Mouse (Mus musculus) urinary bladder, postnatal 14 days (tissue): Measurements from ENCODE around the gene Map3k11.
A peak's percentile ranks its signal among the peaks of the same experiment; 100 is the strongest.

ENCODE experiments used
- DNase-seq: peaks from one replicate; pipeline ENCODE4 v3.0.0; 2021; ENCODE audit warnings: low spot score

Gene Map3k11

GRCm38 (mm10) chr19:5688200-5689087 is at the start of gene Map3k11, which contains the start of gene Pcnx3:
TSS of gene Map3k11 (plus strand) at chr19:5688742.
TSS of gene Pcnx3 (minus strand) at chr19:5688908.
- peak; percentile 98 for DNase-seq

DNA sequence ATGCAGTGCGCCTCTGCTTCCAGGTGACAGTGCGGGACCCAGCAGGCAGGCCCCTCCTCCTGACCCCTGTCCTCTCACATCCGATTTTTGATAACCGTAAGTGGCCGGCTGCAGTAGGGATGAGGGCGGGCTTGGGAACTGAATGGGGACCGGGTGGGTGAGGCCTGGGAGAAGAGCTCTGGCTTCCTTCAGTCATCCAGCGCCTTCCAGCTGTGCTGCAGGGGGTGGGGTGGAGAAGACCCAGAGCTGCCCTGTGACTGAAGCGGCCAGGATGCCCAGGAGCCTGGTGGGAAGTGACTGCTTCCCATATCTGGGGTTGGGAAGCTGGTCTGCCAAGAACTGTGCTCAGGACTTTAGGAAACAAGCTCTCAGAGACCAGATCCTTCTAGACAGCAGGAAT is 48.2 kb upstream of the Map3k11 start:
- no peak for DNase-seq

GRCm38 (mm10) chr19:5641021-5641420 is 47.5 kb upstream of the Map3k11 start:
- DNase-seq, result no peak

- no peak for DNase-seq
Observed at GRCm38 (mm10) chr19:5641641-5642040, 46.9 kb upstream of the Map3k11 start.

DNA sequence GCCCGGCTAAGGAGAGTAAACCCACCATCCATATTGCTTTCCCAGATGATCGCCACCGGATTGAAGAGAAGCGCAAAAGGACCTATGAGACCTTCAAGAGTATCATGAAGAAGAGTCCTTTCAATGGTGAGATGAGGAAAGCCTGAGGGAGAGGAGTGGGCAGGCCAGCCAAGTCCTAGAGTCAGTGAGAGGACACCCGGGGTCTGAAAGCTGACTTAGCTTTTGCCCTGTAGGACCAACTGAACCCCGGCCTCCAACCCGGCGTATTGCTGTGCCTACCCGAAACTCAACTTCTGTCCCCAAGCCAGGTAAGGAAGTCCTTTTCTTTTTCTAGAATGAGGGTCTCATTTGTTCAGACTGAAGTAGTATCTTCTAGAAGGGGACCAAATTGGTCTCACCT is 43.3 kb upstream of the Map3k11 start:
- DNase-seq, result no peak

DNA sequence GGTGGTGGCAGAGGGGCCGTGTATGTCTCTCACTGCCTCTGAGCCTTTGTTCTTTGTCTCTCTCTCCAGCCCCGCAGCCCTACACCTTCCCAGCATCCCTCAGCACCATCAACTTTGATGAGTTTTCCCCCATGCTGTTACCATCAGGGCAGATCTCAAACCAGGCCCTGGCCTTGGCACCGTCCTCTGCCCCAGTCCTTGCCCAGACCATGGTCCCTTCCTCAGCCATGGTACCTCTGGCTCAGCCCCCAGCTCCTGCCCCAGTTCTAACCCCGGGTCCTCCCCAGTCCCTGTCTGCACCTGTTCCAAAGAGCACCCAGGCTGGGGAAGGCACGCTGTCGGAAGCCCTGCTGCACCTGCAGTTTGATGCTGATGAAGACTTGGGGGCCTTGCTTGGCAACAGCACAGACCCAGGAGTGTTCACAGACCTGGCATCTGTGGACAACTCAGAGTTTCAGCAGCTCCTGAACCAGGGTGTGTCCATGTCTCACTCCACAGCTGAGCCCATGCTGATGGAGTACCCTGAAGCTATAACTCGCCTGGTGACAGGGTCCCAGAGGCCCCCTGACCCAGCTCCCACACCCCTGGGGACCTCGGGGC is 41.7 kb upstream of the Map3k11 start:
- DNase-seq, result no peak

- no peak for DNase-seq
Observed at GRCm38 (mm10) chr19:5647791-5648190, 40.8 kb upstream of the Map3k11 start.

DNA sequence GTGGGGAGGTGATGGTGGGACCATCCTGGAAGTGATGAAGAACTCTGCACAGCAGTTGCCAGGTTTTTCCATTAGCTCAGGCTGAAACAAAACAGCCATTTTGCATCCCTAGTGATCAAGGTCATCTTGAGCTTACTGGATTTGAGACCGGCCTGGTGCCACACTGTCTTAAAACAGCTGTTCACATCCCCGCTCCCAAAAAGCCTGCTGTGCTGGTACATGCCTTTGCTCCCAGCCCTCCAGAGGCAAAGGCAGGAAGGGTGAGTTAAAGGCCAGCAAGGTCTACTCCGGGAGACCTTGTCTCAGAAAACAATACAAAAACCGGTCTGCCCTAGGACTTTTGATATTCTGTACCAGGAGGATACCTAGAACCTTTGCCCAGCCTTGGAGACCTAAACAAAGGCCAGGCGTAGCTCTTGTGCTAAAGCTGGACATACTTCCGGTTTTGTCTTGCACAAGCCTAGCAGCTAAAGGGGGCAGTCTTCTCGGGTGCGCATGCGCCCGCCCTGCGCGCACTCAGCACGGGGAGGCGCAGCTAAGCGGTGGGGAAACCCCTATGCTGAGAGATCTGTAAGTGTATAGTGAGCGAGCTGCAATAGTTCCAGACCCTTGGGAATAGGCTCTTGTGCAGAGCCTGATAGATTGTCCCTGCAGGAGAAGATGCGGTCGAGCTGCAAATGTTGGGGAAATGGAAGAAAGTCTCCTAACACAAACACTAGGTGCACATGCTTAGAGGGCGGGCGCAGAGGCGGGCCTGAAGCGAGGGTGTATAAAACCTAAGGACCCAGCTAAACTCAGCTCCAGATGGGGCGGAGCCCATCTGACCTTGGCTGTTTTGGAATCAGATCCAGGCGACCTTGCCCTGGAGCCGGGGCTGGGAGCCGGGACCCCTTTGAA is 39.9 kb upstream of the Map3k11 start:
- DNase-seq, result peak; percentile 78

GRCm38 (mm10) chr19:5649298-5649741 is 39.2 kb upstream of the Map3k11 start:
- DNase-seq, result no peak

- no peak for DNase-seq
Observed at GRCm38 (mm10) chr19:5651502-5652274, 36.9 kb upstream of the Map3k11 start.

DNA sequence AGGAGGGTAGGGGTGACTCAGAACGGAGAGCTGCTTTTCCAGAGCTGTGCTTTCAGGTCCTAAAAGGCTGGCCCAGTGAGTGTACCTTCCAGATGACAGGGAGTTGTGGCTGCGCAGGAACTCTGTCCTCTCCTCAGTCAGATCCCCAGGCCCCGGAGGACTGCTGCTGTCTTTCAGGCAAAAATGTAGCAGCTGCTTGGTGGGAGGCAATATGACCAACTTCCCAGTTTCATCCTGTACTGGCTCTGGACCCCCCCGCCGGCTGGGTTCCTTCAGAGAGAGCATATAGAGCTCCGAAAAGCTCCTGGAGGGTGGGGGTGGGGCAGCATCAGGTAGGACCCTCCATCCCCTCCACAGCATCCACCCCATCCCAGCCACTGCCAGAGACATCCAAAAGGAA is 36.0 kb upstream of the Map3k11 start:
- DNase-seq, result no peak

- DNase-seq, result no peak
Observed at GRCm38 (mm10) chr19:5653969-5654719, 34.4 kb upstream of the Map3k11 start.

- no peak for DNase-seq
Observed at GRCm38 (mm10) chr19:5654720-5655298, 33.7 kb upstream of the Map3k11 start.

- DNase-seq, result no peak
Observed at GRCm38 (mm10) chr19:5660942-5661751, 27.4 kb upstream of the Map3k11 start.

GRCm38 (mm10) chr19:5662310-5662709 is 26.2 kb upstream of the Map3k11 start:
- no peak for DNase-seq

GRCm38 (mm10) chr19:5662981-5663913 is 25.3 kb upstream of the Map3k11 start, which contains the start of gene Sipa1:
TSS of gene Sipa1 (minus strand) at chr19:5663707.
- peak; percentile 94 for DNase-seq

DNA sequence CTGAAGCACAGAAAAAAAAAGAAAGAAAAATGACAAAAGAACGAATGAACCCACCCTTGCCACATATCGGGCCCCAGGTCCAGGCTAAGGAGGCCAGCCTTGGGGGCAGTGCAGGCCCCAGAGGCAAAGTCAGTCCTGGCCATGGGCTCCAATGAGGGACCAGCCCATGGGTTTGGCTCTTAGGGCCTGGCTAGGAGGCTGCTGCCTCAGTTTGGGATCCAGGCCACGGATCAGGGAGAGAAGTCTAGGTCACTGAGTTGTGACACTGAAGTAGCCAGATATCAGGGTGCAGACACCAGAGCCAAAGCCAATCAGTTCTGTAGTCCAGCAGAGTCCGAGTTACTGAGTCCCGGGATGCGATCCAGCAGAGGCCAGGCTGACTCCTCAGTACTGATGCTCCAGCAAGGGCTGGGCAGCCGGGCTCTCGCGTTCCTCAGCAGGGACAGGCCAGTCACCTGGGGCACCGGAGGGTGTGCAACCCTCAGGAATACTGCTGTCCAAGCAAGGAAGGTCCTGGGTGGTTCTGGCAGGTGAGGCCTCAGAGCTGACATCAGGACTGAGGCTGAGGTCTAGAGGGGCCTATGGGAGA is 23.8 kb upstream of the Map3k11 start:
- DNase-seq, result no peak

GRCm38 (mm10) chr19:5665465-5665864 is 23.1 kb upstream of the Map3k11 start:
- no peak for DNase-seq
